ENCODE assay signal across 11 mouse cellular contexts in genomic region chr5:120322732-120323316, GRCm38 (mm10).
A peak's percentile ranks its signal among the peaks of the same experiment; 100 is the strongest.
DNase-seq lines count a peak whose midpoint lies in the region; ATAC-seq and TF ChIP-seq lines count a peak whose summit lies in the region.
"Had no signal": no experiment of that assay in that cellular context is flagged by ENCODE, and none has a peak within 500 bp of the region (broad histone marks: within the 10 kb centered on the region; RNA-seq: fewer than 3 reads in every experiment).

No protein-coding gene starts in this region.

- no peak overlapping the region for H3K27ac ChIP-seq in stomach, embryonic 14.5 days (ENCODE audit: low read length)
- no peak overlapping the region for H3K27ac ChIP-seq in stomach, postnatal 0 days (replicated peaks)
- no peak overlapping the region for H3K27ac ChIP-seq in forebrain, postnatal 0 days (ENCODE audit: low read depth, low read length)
- H3K27ac ChIP-seq in midbrain, embryonic 10.5 days (replicated peaks): peak overlapping the region; percentile 82

- peak overlapping the region; percentile 25 for H3K4me3 ChIP-seq in stomach, embryonic 14.5 days (ENCODE audit: low read depth, low read length)
- no peak overlapping the region; the same call in 1 of the 2 replicates for H3K4me3 ChIP-seq in stomach, postnatal 0 days (ENCODE audit: low read depth, low read length)
- peak overlapping the region; percentile 22 for H3K4me3 ChIP-seq in forebrain, postnatal 0 days (ENCODE audit: low read depth, low read length)
- peak overlapping the region; percentile 37 for H3K4me3 ChIP-seq in midbrain, embryonic 10.5 days

- H3K4me1 ChIP-seq in stomach, embryonic 14.5 days (ENCODE audit: control insufficient read depth, insufficient read depth, low read length): peaks cover 4% of the 10 kb centered on the region
- no peaks in the 10 kb centered on the region for H3K4me1 ChIP-seq in stomach, postnatal 0 days (replicated peaks; ENCODE audit: control insufficient read depth, insufficient read depth)
- H3K4me1 ChIP-seq in forebrain, postnatal 0 days (ENCODE audit: insufficient read depth): peaks cover 3% of the 10 kb centered on the region; the same call in 1 of the 2 replicates
- peaks cover 24% of the 10 kb centered on the region for H3K4me1 ChIP-seq in midbrain, embryonic 10.5 days

- TF ChIP-seq EP300 in stomach, postnatal 0 days (optimal IDR thresholded peaks at IDR 0.05): no peak

- 19% methylated on average over 12 of the region's 12 CpGs for WGBS in stomach, embryonic 14.5 days
- WGBS in stomach, postnatal 0 days: 25% methylated on average over 11 of the region's 12 CpGs
- 6% methylated on average over 12 of the region's 12 CpGs for WGBS in forebrain, postnatal 0 days
- WGBS in midbrain, embryonic 10.5 days: 10% methylated on average over 10 of the region's 12 CpGs

- no peaks in the 10 kb centered on the region for H3K36me3 ChIP-seq in stomach, embryonic 14.5 days (ENCODE audit: control insufficient read depth, insufficient read depth, low read length)
- H3K36me3 ChIP-seq in stomach, postnatal 0 days (ENCODE audit: control insufficient read depth, insufficient read depth, low read length): no peaks in the 10 kb centered on the region
- H3K36me3 ChIP-seq in forebrain, postnatal 0 days (ENCODE audit: insufficient read depth): no peaks in the 10 kb centered on the region
- no peaks in the 10 kb centered on the region for H3K36me3 ChIP-seq in midbrain, embryonic 10.5 days

- no peaks in the 10 kb centered on the region for H3K9me3 ChIP-seq in stomach, embryonic 14.5 days (ENCODE audit: control insufficient read depth, low read depth, low read length)
- H3K9me3 ChIP-seq in stomach, postnatal 0 days (ENCODE audit: control insufficient read depth, low read length): no peaks in the 10 kb centered on the region
- no peaks in the 10 kb centered on the region for H3K9me3 ChIP-seq in forebrain, postnatal 0 days (ENCODE audit: low read length)
- peaks cover 10% of the 10 kb centered on the region; the same call in 1 of the 2 replicates for H3K9me3 ChIP-seq in midbrain, embryonic 10.5 days (replicated peaks)

- no peaks in the 10 kb centered on the region for H3K27me3 ChIP-seq in stomach, embryonic 14.5 days (ENCODE audit: control insufficient read depth, insufficient read depth, low read length)
- H3K27me3 ChIP-seq in stomach, postnatal 0 days (ENCODE audit: control insufficient read depth, insufficient read depth, low read length): no peaks in the 10 kb centered on the region
- H3K27me3 ChIP-seq in forebrain, postnatal 0 days (ENCODE audit: insufficient read depth, low read length): no peaks in the 10 kb centered on the region; the same call in 1 of the 2 replicates
- H3K27me3 ChIP-seq in midbrain, embryonic 10.5 days (ENCODE audit: low read depth, poor library complexity, severe bottlenecking): peaks cover 100% of the 10 kb centered on the region

- no peak overlapping the region for H3K9ac ChIP-seq in stomach, embryonic 14.5 days (replicated peaks; ENCODE audit: low read depth, low read length)
- H3K9ac ChIP-seq in stomach, postnatal 0 days (ENCODE audit: low read length): no peak overlapping the region
- H3K9ac ChIP-seq in forebrain, postnatal 0 days: peak overlapping the region; percentile 51

- no peak for ATAC-seq in stomach, embryonic 14.5 days (ENCODE audit: insufficient number of reproducible peaks, insufficient read depth, low FRiP score, low read depth)
- ATAC-seq in stomach, postnatal 0 days (ENCODE audit: low FRiP score, low TSS enrichment): no peak
- ATAC-seq in forebrain, postnatal 0 days: no peak
- ATAC-seq: Patski had no signal

- DNase-seq in stomach, postnatal 0 days (ENCODE audit: low spot score): no peak
- no peak for DNase-seq in forebrain, postnatal 0 days
- DNase-seq in midbrain, embryonic 10.5 days (ENCODE audit: low spot score): peak; percentile 59
- DNase-seq in adrenal gland, adult 18-20 months (ENCODE audit: low spot score in 2 of 2): no peak
- DNase-seq in left cerebral cortex, adult 8-10 months (ENCODE audit: low spot score in 2 of 2): no peak
- DNase-seq in layer of hippocampus, adult 9-11 months: no peak
- no peak for DNase-seq in gastrocnemius, postnatal 25 days
- DNase-seq: kidney, adult 2 months; thymus, adult 18-20 months had no signal

- H3K4me2 ChIP-seq in stomach, embryonic 14.5 days (replicated peaks; ENCODE audit: low read depth, low read length): peak overlapping the region; percentile 44
- H3K4me2 ChIP-seq in stomach, postnatal 0 days (replicated peaks; ENCODE audit: low read depth): no peak overlapping the region; the same call in 1 of the 2 replicates
- peak overlapping the region; percentile 55 for H3K4me2 ChIP-seq in forebrain, postnatal 0 days (ENCODE audit: low read depth)

- TF ChIP-seq CTCF in stomach, postnatal 0 days (IDR thresholded peaks at IDR 0.05; ENCODE audit: low read depth): no peak
- no peak for TF ChIP-seq CTCF in forebrain, postnatal 0 days (IDR thresholded peaks at IDR 0.05; ENCODE audit: low read depth)
